Mouse (Mus musculus) hematopoietic stem cell, adult 5-6 weeks (primary cell): ENCODE measurements around the gene Grm4. TPM values are rescaled to one million over a fixed set of nuclear protein-coding genes. Genes with fewer than 3 reads are reported as not detected.

Experiments
- ATAC-seq, 2 experiments: fragments of 125-278 bp in 1 of 2; replicated peaks in 1 of 2; 2 replicates each; pipeline ENCODE4 v1.8.0; 2016 to 2017; ENCODE audit warnings: inconsistent platforms in 2 of 2, mild to moderate bottlenecking in 2 of 2, moderate number of reproducible peaks in 2 of 2, low read depth in 1 of 2, moderate TSS enrichment in 1 of 2; ENCODE audit not compliant: low FRiP score in 2 of 2, poor library complexity in 2 of 2, severe bottlenecking in 2 of 2, insufficient read depth in 1 of 2, low TSS enrichment in 1 of 2
- total RNA-seq: library from RNA; stranded (forward); fragments of 172-1452, 232-1000 nt; gene quantifications from 2 replicates; pipeline ENCODE4 v1.2.3, GENCODE M21; 2017

The Grm4 gene
- total RNA-seq, 1 experiment from 2014 or later: not detected

- ATAC-seq: peak; percentile 49 to 52; a peak in 1 of 4 replicates
Observed at GRCm38 (mm10) chr17:27520557-27520956, 646 bp downstream of the Grm4 start.

DNA sequence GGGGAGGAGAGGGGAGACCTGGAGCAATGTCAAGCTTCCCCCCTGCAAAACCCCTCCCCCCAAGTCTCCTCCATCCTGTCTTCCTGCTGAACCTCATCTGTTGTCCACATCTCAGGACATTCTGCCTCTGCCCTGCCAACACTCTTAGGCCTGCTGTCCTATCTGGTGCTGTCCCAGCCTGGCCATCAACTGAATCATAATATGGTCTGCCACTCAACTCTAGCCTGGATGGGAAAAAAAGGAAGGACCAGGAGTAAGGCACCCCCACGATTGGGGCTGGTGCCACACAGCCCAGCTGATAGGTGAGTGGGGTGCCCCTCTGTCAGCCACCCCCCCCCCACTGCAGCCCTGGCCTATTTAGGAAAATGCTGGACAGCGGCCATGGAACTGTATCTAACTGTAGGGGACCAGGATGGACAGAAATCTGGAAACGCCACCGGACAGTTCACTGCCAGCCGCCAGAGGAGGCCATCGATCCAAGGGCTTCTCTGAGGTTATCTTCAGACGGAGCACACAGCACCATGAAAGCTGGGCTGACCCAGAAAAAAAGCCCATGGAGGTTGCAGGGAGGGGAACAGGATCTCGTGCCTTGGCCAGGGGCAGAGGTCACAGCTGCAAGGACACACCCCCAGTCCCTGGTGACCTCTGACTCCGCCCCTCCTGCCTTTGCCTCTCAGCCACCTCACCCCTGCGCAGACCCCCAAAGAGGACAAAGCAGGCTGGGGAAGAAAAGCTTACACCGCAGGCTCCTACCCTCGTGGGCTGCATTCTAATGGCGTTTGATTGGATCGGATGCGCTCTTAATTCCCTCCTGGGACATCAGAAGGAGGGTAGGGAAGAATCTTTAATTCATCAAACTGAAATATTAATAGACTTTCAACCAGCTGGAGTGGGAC is 2.3 kb downstream of the Grm4 start:
- ATAC-seq: no peak

- ATAC-seq: no peak
Observed at GRCm38 (mm10) chr17:27518296-27518695, 2.9 kb downstream of the Grm4 start.

GRCm38 (mm10) chr17:27513916-27514762 is 7.1 kb downstream of the Grm4 start:
- ATAC-seq: no peak

- 0 out of 4 replicates have a peak, but pooled peaks of 1 of the 2 experiments have one; percentile 9 for ATAC-seq
Observed at GRCm38 (mm10) chr17:27513279-27513915, 7.8 kb downstream of the Grm4 start.

- no peak for ATAC-seq
Observed at GRCm38 (mm10) chr17:27512619-27513161, 8.5 kb downstream of the Grm4 start.

DNA sequence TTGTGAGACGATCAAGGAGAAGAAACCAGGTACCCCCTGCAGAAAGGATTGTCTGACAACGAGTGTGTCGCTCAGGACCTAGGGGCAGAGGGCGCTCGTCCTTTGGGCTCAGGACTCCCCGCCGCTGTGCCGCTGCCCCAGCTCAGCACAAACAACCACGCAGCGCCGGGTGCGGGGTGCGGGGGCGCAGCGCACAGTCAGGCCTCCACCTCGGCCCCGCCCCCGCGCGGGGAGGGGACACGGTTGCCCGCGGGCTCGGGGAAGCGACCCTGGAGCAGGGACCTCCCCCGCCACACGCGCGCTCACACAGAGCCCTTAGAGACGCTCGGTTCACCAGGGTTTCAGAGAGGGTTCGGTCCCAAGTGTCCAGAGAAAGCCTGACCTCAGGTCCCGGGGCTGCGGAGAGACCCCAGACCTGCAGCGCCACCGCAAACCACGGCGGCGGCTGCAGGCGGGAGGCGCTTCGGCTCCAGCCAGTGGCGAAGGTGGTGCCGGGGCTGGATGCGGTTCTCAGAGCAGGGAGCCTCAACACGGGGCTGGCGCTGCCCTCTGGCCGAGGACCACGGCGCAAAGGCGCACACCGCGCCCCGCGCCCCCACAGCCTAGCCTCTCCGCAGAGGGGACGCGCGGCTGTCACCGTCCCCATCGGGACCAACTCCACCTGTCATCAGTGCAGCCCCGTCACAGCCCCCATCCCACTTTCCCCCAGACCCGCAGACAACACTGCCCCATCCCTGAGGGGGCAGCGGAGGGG is 9.2 kb downstream of the Grm4 start:
- ATAC-seq: no peak

GRCm38 (mm10) chr17:27511125-27511735 is 10.0 kb downstream of the Grm4 start:
- ATAC-seq: no peak

- ATAC-seq: no peak
Observed at GRCm38 (mm10) chr17:27510258-27511124, 10.7 kb downstream of the Grm4 start.

- no peak for ATAC-seq
Observed at GRCm38 (mm10) chr17:27509056-27509455, 12.1 kb downstream of the Grm4 start.

GRCm38 (mm10) chr17:27508513-27508912 is 12.7 kb downstream of the Grm4 start:
- no peak for ATAC-seq

- no peak for ATAC-seq
Observed at GRCm38 (mm10) chr17:27508002-27508401, 13.2 kb downstream of the Grm4 start.

DNA sequence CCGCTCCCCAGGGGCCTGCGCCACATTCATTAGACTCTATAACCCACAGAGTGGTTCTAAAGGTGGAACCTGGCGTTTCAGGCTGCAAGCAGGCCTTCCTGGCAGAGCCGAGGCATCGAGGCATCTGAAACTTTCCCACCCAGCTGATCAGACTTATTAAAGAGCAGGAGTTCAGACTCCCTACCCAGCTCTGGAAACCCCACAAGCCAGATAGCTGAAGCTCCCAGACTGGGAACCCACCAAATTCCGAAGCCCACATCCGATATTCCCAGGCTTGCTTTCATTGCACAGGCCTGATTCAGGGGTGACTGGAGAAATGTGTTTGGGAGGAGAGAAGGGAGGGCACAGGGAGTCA is 13.6 kb downstream of the Grm4 start:
- no peak for ATAC-seq

GRCm38 (mm10) chr17:27506871-27507590 is 14.2 kb downstream of the Grm4 start:
- no peak for ATAC-seq

GRCm38 (mm10) chr17:27506362-27506761 is 14.8 kb downstream of the Grm4 start:
- ATAC-seq: no peak
